Mouse (Mus musculus) lung, postnatal 4 days (tissue): ENCODE measurements around the gene Tceal7.

ENCODE experiments used
- DNase-seq, 2 experiments: peaks; one replicate each; pipeline ENCODE4 v3.0.0; 2021

Gene Tceal7

DNA sequence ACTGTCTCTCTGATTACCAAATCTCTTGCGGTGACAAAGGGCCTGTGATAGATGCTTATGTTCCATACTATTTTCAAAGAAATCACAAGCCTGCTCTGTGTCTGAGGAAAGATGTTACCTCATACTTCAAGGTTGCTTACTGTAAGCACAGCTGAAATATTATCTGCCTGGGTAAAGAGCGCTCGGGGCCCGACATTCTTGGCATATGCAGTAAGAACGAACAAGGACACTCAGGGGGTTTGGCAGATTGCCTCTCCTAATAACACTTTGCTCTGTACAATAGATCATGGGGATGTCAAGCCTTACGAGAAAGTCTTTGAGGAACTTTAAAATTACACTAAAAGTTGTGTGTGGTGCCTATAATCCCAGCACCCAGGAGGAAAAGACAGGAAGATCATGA is 34.2 kb downstream of the Tceal7 start:
- peak; percentile 32 to 46 for DNase-seq

DNA sequence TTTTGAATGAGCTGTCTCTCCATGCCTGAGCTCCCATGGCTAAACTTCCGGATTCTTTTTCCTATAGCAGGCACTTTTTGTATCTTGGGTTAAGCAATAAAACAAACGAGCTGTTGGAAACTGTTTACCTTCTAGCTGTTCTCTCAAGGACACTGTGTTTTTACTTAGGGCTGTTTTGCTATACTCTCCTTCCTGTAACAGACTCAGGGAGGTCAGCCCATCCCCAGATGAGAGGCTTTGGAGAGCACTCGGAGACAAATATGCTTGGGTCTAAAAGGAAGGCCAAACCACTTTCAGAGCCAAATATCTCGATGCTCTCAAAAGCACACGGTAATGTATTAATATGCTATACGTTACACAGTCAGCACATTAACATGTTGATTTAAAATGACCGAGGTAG is 35.1 kb downstream of the Tceal7 start:
- DNase-seq: peak in 1 of 2 experiments; percentile 13

DNA sequence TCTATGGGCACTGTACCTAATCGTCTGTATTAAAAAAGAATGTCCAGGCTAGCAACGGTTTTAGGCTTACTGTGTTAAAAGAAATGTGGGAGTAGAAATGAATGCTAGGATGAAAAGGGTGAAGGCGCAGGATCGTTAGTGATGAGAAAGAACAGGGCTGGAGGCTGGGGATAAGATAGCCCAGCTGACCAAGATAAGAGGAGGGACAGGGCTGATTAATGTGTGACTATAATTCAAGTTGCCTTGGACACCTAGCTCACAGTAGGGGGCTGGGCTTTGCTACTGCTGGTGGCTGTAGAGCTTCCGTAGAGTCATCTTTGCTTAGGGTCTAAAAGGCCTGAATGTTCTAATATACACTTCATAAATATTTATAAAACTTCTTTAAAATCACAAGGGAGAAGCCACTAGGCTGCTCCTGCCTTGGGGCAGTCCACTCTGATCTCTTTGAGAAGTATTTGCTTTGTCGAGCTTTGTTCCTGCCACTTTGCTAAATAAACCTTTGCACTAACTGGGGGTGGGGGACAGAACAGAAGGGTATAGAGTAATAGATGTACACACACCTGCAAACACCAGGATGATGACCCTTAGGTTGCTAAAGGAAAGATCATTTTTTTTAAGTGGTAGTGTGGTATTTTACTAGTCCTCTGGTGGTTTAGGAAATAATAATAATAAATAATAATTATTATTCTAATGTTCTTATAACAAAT is 37.6 kb downstream of the Tceal7 start:
- DNase-seq: no peak

GRCm38 (mm10) chrX:136267720-136268119 is 53.1 kb downstream of the Tceal7 start:
- DNase-seq: no peak

DNA sequence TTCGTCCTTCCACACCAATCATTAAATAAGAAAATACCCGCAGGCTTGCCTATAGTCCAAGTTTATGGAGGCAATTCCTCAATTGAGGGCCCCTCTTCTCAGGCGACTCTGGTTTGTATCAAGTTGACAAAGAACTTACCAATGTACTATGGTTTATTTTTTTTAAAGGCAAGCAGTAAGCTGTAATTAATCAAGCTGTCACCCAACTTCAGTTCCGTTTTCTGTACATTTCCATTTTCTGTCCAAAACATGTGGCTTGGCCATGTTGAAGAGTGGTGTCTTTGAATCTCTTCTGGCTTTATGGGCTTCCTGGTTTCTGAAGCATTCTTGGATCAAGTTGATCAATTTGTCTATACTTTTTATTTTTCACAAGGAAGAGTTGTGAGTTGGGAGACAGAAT is 53.6 kb downstream of the Tceal7 start:
- DNase-seq: no peak

DNA sequence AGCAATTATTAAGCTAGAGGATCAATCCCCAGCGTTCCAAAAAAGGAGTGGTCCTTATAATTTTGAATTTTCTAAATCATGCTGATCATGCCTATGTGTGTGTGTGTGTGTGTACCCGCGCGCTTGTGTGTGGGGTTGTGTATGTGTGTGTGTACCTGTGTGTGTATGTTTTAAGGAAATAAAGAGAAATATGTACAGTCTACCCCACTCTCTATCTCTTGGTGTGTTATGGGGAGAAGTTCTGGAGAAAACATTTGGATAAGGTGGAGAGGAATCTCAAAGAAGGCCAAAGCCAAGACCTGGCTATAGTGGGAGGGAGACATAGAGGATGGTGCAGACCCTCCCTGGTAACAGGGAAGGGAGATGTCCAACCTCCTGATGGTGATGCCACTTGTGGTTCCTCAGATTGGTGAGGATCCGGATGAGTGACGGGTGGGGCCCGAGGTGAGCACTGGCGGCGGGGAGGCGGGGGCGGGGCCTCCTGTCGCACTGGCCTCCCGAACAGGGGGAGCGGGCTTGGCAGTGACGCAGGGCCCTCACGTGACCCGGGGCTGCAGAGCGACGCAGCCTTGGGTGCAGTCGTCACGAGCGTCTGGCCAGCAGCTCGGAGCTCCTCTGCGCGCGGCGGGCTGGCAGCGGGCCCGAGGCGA is 55.3 kb downstream of the Tceal7 start, which contains the start of gene Bex3:
Gene Bex3 (plus strand): TSS at position 511 of the 650 bp plus-strand sequence.
- peak; percentile 58 to 78 for DNase-seq

DNA sequence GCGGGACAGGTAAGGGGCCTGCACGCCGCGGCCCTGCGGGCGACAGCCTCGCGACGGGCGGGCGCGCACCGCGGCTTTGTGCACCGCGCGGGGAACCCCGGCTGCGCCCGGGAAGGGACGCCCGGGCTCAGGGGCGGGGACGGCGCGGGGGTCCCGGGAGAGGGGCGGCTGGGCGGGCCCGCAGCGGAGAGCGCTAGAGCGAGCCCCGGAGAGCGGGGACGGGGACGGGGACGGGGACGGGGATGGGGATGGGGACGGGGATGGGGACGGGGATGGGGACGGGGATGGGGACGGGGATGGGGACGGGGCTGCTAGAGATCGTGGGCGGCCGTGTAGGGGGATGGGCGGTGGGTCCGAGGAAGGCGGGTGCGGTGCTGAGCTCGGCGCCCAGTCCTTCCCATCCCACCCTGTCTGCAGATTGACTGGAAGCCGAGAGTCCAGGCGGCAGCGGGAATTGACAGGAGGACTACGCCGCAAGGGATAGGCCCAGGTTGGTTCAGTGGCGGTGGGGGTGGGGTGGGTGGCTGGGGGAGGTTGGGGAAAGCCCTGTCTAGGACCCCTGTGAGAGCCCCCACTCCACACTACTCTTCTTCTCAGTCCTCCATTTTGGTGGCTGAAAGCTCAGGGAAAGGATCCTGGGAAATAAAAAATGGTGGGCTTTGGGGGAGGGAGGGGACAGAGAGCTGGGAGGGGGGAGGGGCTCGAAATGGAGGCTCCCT is 56.0 kb downstream of the Tceal7 start:
- peak in 1 of 2 experiments; percentile 21 for DNase-seq

DNA sequence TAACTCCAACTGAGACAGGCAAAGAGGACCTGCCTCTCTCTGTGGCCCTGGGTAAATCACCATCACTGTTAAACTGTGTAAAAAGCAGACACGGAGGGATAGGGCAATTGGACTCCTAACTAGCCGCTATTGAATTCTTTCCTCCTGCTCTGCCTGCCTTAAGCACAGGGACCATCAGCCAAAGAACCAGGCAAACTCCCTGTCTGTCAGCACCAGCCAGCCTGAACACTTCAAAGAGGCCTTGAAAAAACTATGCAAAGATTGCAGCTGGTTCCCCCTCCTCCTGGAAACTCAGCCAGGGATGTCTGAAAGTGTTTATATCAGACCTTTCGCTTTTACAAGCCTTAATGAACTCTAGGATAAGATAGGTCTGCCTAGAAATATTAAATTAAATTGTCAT is 60.0 kb downstream of the Tceal7 start:
- DNase-seq: peak in 1 of 2 experiments; percentile 19

- no peak for DNase-seq
Observed at GRCm38 (mm10) chrX:136275386-136275785, 60.8 kb downstream of the Tceal7 start.
